Mouse (Mus musculus) midbrain, postnatal 0 days (tissue): ENCODE results near the gene Cops8. TPM values are rescaled to one million over a fixed set of nuclear protein-coding genes. Genes with fewer than 3 reads are reported as not detected.
A peak's percentile ranks its signal among the peaks of the same experiment; 100 is the strongest.

ENCODE experiments used
- ATAC-seq: fragments of 200-750 bp; cut with Nextera tagmentation; 2 replicates; pipeline ENCODE4 v1.8.0; 2017; ENCODE audit warnings: moderate number of reproducible peaks, mild to moderate bottlenecking, moderate TSS enrichment, moderate library complexity; ENCODE audit not compliant: low FRiP score
- DNase-seq: peaks from one replicate; pipeline ENCODE4 v3.0.0-alpha.2; 2015; ENCODE audit warnings: low spot score
- H3K27ac ChIP-seq: fragments of 300-500 bp; sonication (generic); 2 replicates; pipeline ENCODE4 v1.5.1; 2014; ENCODE audit warnings: low read depth, mild to moderate bottlenecking, low read length, mixed read lengths
- H3K27me3 ChIP-seq: fragments of 300-500 bp; sonication (generic); 2 replicates; pipeline ENCODE4 v1.6.1; 2014; ENCODE audit warnings: low read length, control low read depth, mixed read lengths; ENCODE audit not compliant: insufficient read depth
- H3K36me3 ChIP-seq: fragments of 300-500 bp; sonication (generic); 2 replicates; pipeline ENCODE4 v1.6.1; 2014; ENCODE audit warnings: low read length, control low read depth, mixed read lengths; ENCODE audit not compliant: insufficient read depth
- H3K4me1 ChIP-seq: fragments of 300-500 bp; sonication (generic); 2 replicates; pipeline ENCODE4 v1.6.1; 2014; ENCODE audit warnings: mild to moderate bottlenecking, control low read depth, antibody characterized with exemption, low read length, mixed read lengths; ENCODE audit not compliant: insufficient read depth
- H3K4me2 ChIP-seq: fragments of 300-500 bp; sonication (generic); 2 replicates; pipeline ENCODE4 v1.6.1; 2014; ENCODE audit warnings: low read depth, mild to moderate bottlenecking, low read length, mixed read lengths; ENCODE audit not compliant: poor library complexity, severe bottlenecking
- H3K4me3 ChIP-seq: fragments of 300-500 bp; sonication (generic); 2 replicates; pipeline ENCODE4 v1.5.1; 2014; ENCODE audit warnings: low read depth, mild to moderate bottlenecking, low read length, moderate library complexity
- H3K9ac ChIP-seq: fragments of 300-500 bp; sonication (generic); replicated peaks from 2 replicates; pipeline ENCODE4 v1.6.1; 2014; ENCODE audit warnings: mild to moderate bottlenecking, low read length, moderate library complexity, mixed read lengths; ENCODE audit not compliant: poor library complexity, severe bottlenecking
- H3K9me3 ChIP-seq: fragments of 300-500 bp; sonication (generic); 2 replicates; pipeline ENCODE4 v1.6.1; 2016; ENCODE audit warnings: low read length, control low read depth
- CTCF ChIP-seq: IDR thresholded peaks from 2 replicates; pipeline ENCODE4 v1.5.1; 2016; ENCODE audit warnings: antibody characterized with exemption, mild to moderate bottlenecking
- WGBS: fragments of 180-500 bp; shearing (Covaris S2); extraction: QIAGEN DNeasy Blood & Tissue Kit; methylation state at CpG from one replicate; pipeline ENCODE4 v1.1.7; 2014; 5-methylcytosine and 5-hydroxymethylcytosine counted together
- polyA plus RNA-seq: library from polyadenylated mRNA; unstranded; fragments of >200 nt; fragmentation: Nextera tagmentation; extraction: Ambion mirVana; gene quantifications from 2 replicates; pipeline ENCODE4 v1.2.1, GENCODE M21; 2015
- total RNA-seq: library from RNA; depleted of rRNA; stranded (reverse); fragments of >200 nt; gene quantifications from 2 replicates; pipeline ENCODE4 v1.2.3, GENCODE M21; 2014; rRNA removed

Cops8 gene
- total and polyA plus RNA-seq, 2 experiments from 2014 or later = 85.5 to 170 TPM

- no peak overlapping the region for H3K4me2 ChIP-seq
- no peak overlapping the region for H3K27ac ChIP-seq
- no peak for TF ChIP-seq CTCF
- no peak overlapping the region for H3K4me3 ChIP-seq
- no peaks in the 10 kb centered on the region for H3K4me1 ChIP-seq
- ATAC-seq = no peak
- DNase-seq = no peak
- no peak overlapping the region for H3K9ac ChIP-seq
- no peaks in the 10 kb centered on the region for H3K27me3 ChIP-seq
- 88% methylated on average over 16 of the region's 16 CpGs for WGBS
- no peaks in the 10 kb centered on the region for H3K36me3 ChIP-seq
- no peaks in the 10 kb centered on the region for H3K9me3 ChIP-seq
These were observed 53.9 kb downstream of the Cops8 start for GRCm38 (mm10) chr1:90656492-90657245.

- 80% methylated on average over 10 of the region's 10 CpGs for WGBS
- H3K4me2 ChIP-seq = no peak overlapping the region
- no peaks in the 10 kb centered on the region for H3K9me3 ChIP-seq
- ATAC-seq = no peak
- no peaks in the 10 kb centered on the region for H3K27me3 ChIP-seq
- H3K36me3 ChIP-seq = no peaks in the 10 kb centered on the region
- peak; percentile 22 for DNase-seq
- no peaks in the 10 kb centered on the region for H3K4me1 ChIP-seq
- no peak overlapping the region for H3K4me3 ChIP-seq
- TF ChIP-seq CTCF = no peak
- H3K9ac ChIP-seq = no peak overlapping the region
- H3K27ac ChIP-seq = no peak overlapping the region
These were observed 54.7 kb downstream of the Cops8 start for GRCm38 (mm10) chr1:90657292-90658050.

GRCm38 (mm10) chr1:90658581-90658980, 55.8 kb downstream of the Cops8 start:
- Histone ChIP-seq H3K4me3 (no peak overlapping the region), H3K9me3 (no peaks in the 10 kb centered on the region), H3K9ac (no peak overlapping the region), H3K27ac (no peak overlapping the region), H3K36me3 (no peaks in the 10 kb centered on the region), H3K27me3 (no peaks in the 10 kb centered on the region), H3K4me1 (no peaks in the 10 kb centered on the region), H3K4me2 (no peak overlapping the region)
- no peak for TF ChIP-seq CTCF
- ATAC-seq (no peak), DNase-seq (peak; percentile 38)
- WGBS = 87% methylated on average over 3 of the region's 3 CpGs

GRCm38 (mm10) chr1:90660150-90660549, 57.4 kb downstream of the Cops8 start:
- H3K9ac ChIP-seq = no peak overlapping the region
- DNase-seq (no peak), ATAC-seq (no peak)
- H3K27ac ChIP-seq = no peak overlapping the region
- H3K4me3 ChIP-seq = no peak overlapping the region
- no peaks in the 10 kb centered on the region for H3K4me1 ChIP-seq
- no peak overlapping the region for H3K4me2 ChIP-seq
- 93% methylated on average over 7 of the region's 7 CpGs for WGBS
- H3K9me3 ChIP-seq = no peaks in the 10 kb centered on the region
- no peak for TF ChIP-seq CTCF
- no peaks in the 10 kb centered on the region for H3K27me3 ChIP-seq
- no peaks in the 10 kb centered on the region for H3K36me3 ChIP-seq

- H3K36me3 ChIP-seq = no peaks in the 10 kb centered on the region
- no peaks in the 10 kb centered on the region for H3K9me3 ChIP-seq
- no peak for TF ChIP-seq CTCF
- ATAC-seq = no peak
- no peak overlapping the region for H3K4me2 ChIP-seq
- H3K9ac ChIP-seq = no peak overlapping the region
- H3K4me3 ChIP-seq = no peak overlapping the region
- no peaks in the 10 kb centered on the region for H3K4me1 ChIP-seq
- H3K27me3 ChIP-seq = no peaks in the 10 kb centered on the region
- no peak overlapping the region for H3K27ac ChIP-seq
- WGBS = 82% methylated on average over 6 of the region's 6 CpGs
- no peak for DNase-seq
These were observed 59.7 kb downstream of the Cops8 start for GRCm38 (mm10) chr1:90662491-90662890.

Other genes with a start within 250 kb of the Cops8 start
- 29.5 and 40.6 TPM in 2 replicates for gene Col6a3, start 241.0 kb downstream of the Cops8 start, total RNA-seq
- 4.7 and 4.8 TPM in 2 replicates for gene Col6a3, start 241.0 kb downstream of the Cops8 start, polyA plus RNA-seq